Mouse (Mus musculus): Measurements from ENCODE around the gene Smad6. TPM values are rescaled to one million over a fixed set of nuclear protein-coding genes. Genes with fewer than 3 reads are reported as not detected.

The Smad6 gene
- polyA plus RNA-seq, 1 experiment from 2014 or later, result 1.5 TPM

DNA sequence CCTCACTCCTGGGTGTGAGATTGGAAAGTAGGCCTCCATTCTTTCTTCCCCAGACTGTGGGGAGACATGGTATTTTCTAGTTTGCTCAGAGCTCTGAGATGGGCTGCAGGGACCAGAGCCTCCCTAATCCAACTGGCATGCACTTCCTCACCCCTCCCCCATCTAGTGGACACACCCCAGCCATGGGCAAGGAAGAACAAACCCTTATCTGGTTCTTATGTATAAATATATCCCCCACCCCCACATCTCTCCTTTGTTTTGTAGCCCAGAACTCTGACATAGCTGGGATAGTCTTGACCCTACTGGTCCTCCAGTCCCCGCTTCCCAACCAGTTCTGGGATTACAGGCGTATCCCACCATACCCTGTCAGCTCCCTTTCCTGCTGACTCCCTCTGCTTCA lies 69.3 kb downstream of the Smad6 start:
- no peaks in the 10 kb centered on the region for H3K27me3 ChIP-seq (replicated peaks)
- H3K9ac ChIP-seq, result no peak overlapping the region
- no peak overlapping the region for H3K27ac ChIP-seq
- H3K9me3 ChIP-seq, result no peaks in the 10 kb centered on the region
- H3K36me3 ChIP-seq (replicated peaks), result no peaks in the 10 kb centered on the region
- 0 out of 2 replicates have a peak, but pooled peaks cover 4% of the 10 kb centered on the region for H3K4me1 ChIP-seq
- WGBS, result 97% methylated on average over 2 of the region's 2 CpGs
- no peak overlapping the region for H3K4me2 ChIP-seq
- ATAC-seq (replicated peaks), result no peak
- no peak overlapping the region for H3K4me3 ChIP-seq

DNA sequence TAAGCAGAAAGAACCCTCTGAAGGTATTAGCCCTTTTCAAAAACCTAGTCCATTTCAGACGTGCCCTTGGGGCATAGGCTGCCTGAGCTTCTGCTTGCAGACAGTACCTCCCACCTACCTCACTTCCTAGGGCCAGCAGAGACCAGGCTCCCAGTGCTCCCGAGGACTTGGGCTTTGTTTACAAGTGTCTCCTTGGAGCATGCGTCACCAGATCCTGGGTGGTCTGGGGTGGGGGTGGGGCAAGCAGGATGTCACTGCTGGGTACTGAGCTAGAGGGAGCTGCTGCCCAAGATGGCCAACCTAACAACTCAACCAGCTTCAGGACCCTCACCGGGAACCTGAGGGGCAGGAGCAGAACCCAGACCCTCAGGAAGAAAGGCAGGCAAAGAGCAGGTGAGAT lies 71.5 kb downstream of the Smad6 start:
- WGBS, result 32% methylated on average over 4 of the region's 4 CpGs
- Histone ChIP-seq H3K9ac (no peak overlapping the region), H3K27ac (no peak overlapping the region), H3K9me3 (no peaks in the 10 kb centered on the region), H3K4me3 (no peak overlapping the region), H3K27me3 (replicated peaks) (no peaks in the 10 kb centered on the region), H3K4me1 (0 out of 2 replicates have a peak, but pooled peaks cover 4% of the 10 kb centered on the region), H3K36me3 (replicated peaks) (no peaks in the 10 kb centered on the region), H3K4me2 (no peak overlapping the region)
- no peak for ATAC-seq (replicated peaks)

DNA sequence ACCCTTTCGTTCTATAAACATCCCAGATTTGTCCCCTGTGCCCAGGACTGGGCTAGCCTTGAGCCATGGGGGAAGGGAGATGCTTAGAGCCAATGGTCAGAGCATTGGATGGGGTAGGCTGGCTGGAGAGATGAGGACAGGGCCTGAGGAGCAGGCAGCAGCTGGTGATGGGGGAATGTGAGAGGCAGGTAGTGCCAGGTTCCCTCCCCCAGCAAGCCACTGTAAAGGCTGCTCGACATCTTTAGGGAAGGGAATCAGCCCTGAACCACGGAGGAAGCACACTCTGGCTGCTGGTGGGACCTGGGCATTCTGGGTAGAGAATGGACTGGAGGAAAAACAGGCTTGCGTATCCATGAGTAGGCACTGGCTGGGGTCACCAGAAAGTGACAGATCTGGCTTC lies 72.5 kb downstream of the Smad6 start:
- no peak overlapping the region for H3K4me3 ChIP-seq
- no peak for ATAC-seq (replicated peaks)
- 0 out of 2 replicates have a peak, but pooled peaks cover 4% of the 10 kb centered on the region for H3K4me1 ChIP-seq
- H3K9ac ChIP-seq, result no peak overlapping the region
- no peaks in the 10 kb centered on the region for H3K36me3 ChIP-seq (replicated peaks)
- WGBS, result 77% methylated on average over 4 of the region's 4 CpGs
- no peaks in the 10 kb centered on the region for H3K9me3 ChIP-seq
- H3K4me2 ChIP-seq, result no peak overlapping the region
- H3K27me3 ChIP-seq (replicated peaks), result no peaks in the 10 kb centered on the region
- no peak overlapping the region for H3K27ac ChIP-seq

DNA sequence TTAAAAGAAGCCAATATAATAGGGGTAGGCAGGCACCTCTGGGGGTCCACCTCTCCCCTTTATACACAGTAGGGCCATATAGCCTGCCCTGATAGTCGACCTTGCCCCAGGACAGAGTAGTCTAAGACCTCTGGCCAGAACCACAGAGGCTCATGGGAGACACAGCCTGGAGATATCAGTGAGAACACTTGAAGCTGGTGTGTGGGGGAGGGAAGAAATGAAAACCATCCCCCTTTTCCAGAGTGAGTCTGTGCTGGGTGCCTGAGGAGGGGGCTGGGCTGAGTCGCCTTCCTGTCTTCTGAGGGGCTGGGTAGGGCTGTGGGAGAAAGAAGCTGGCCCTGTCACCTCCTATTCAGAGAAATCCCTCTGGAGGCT lies 79.3 kb downstream of the Smad6 start:
- H3K27me3 ChIP-seq (replicated peaks), result no peaks in the 10 kb centered on the region
- peak; percentile 50; the same call in 1 of the 2 replicates for ATAC-seq (replicated peaks)

DNA sequence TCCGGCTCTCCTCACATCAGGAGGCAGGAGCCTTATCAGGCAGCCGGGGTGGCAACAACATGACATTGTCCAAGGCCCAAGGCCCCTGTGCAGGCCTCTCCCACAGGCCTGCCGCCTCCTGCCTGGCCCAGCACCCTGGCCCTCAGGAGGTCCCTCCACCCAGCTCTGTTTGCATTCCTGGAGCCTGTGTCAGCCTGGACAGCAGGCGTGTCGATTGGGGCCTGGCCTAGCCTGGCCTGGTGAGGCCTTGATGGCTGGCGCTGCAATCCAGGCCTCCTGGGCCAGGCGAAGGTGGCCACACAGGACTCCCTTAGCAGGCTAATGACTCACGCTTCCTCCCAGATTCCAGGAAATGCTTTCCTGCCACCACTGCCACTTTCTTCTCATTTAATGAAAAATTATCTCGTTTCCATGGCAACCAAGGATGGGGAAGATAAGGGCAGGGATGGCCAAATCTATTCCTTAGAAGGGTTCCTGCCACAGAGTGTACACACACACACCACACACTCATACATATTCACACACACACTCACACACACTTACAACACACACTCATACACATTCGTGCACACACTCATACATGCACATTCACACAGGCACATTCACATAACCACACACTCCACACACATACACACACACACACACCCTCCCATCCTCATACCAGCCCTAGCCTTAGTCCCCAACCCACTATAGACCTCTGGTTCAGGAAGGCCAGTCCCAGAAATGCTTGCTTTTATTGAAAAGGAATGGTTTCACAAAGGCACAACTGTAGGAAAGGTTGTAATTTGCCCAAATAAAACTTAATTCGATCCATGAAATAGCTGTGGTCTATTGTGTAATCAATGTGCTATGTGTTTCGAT lies 79.9 kb downstream of the Smad6 start:
- Histone ChIP-seq H3K36me3 (replicated peaks) (no peaks in the 10 kb centered on the region), H3K4me2 (no peak overlapping the region), H3K9ac (0 out of 2 replicates have a peak overlapping the region, but pooled peaks have one; percentile 9), H3K9me3 (no peaks in the 10 kb centered on the region), H3K4me1 (peaks cover 16% of the 10 kb centered on the region), H3K27me3 (replicated peaks) (no peaks in the 10 kb centered on the region), H3K27ac (peak overlapping the region; percentile 71), H3K4me3 (no peak overlapping the region)
- peak; percentile 63 for ATAC-seq (replicated peaks)
- WGBS, result 68% methylated on average over 12 of the region's 12 CpGs

More for the DNA sequence above, 79.3 kb downstream of the Smad6 start:
- H3K4me1 ChIP-seq, result peaks cover 16% of the 10 kb centered on the region
- H3K9me3 ChIP-seq, result no peaks in the 10 kb centered on the region
- no peak overlapping the region for H3K9ac ChIP-seq
- H3K4me2 ChIP-seq, result no peak overlapping the region
- no peaks in the 10 kb centered on the region for H3K36me3 ChIP-seq (replicated peaks)
- WGBS, result 68% methylated on average over 2 of the region's 2 CpGs
- H3K4me3 ChIP-seq, result no peak overlapping the region
- peak overlapping the region; percentile 71; the same call in 1 of the 2 replicates for H3K27ac ChIP-seq

DNA sequence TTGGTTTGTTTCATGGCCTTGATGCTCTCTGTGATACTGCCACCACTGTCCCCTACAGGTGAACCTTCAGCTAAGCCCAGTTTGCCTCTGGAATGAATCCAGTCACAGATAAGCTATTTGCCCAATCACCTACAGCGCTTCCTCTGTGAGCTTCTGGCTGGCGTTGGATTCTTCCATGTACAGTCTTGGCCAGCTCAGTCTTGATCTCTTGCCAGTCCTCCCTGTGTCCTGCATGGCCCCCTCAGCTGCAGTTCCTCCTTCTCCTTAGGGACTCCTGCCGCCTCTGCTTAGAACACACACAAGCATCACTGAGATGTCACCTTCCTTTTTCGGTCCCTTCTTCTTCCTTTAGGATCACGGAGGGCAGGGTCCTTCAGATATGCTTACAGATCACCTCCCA lies 85.6 kb downstream of the Smad6 start:
- no peaks in the 10 kb centered on the region for H3K27me3 ChIP-seq (replicated peaks)
- no peaks in the 10 kb centered on the region for H3K4me1 ChIP-seq
- H3K9me3 ChIP-seq, result no peaks in the 10 kb centered on the region
- H3K4me3 ChIP-seq, result no peak overlapping the region
- no peak overlapping the region for H3K27ac ChIP-seq
- H3K36me3 ChIP-seq (replicated peaks), result no peaks in the 10 kb centered on the region
- no peak overlapping the region for H3K4me2 ChIP-seq
- WGBS, result 76% methylated on average over 5 of the region's 5 CpGs
- no peak for ATAC-seq (replicated peaks)
- H3K9ac ChIP-seq, result no peak overlapping the region

DNA sequence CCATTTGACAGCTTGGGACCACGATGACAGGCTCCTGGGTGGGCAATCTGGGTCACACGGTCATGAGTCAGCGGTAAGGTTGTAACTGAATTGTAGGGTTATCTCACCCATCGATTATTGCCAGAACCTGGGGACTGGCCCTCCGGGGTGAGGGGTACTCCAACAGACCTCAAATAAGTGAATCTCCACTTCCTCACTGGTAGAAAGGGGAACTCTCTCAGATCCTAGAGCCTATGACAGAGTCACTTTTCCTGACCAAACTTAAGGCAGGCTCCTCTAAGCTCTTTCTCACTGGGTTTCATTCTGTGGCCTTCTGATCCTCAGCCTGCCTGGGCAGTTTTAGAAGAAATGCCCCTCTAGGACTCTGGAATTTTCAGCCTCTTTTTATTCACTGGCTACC lies 88.8 kb downstream of the Smad6 start:
- H3K36me3 ChIP-seq (replicated peaks), result no peaks in the 10 kb centered on the region
- 76% methylated on average over 5 of the region's 5 CpGs for WGBS
- H3K9ac ChIP-seq, result no peak overlapping the region
- H3K4me2 ChIP-seq, result no peak overlapping the region
- no peak overlapping the region for H3K27ac ChIP-seq
- ATAC-seq (replicated peaks), result no peak
- H3K27me3 ChIP-seq (replicated peaks), result peaks cover 10% of the 10 kb centered on the region
- no peak overlapping the region for H3K4me3 ChIP-seq
- H3K9me3 ChIP-seq, result no peaks in the 10 kb centered on the region
- H3K4me1 ChIP-seq, result no peaks in the 10 kb centered on the region

DNA sequence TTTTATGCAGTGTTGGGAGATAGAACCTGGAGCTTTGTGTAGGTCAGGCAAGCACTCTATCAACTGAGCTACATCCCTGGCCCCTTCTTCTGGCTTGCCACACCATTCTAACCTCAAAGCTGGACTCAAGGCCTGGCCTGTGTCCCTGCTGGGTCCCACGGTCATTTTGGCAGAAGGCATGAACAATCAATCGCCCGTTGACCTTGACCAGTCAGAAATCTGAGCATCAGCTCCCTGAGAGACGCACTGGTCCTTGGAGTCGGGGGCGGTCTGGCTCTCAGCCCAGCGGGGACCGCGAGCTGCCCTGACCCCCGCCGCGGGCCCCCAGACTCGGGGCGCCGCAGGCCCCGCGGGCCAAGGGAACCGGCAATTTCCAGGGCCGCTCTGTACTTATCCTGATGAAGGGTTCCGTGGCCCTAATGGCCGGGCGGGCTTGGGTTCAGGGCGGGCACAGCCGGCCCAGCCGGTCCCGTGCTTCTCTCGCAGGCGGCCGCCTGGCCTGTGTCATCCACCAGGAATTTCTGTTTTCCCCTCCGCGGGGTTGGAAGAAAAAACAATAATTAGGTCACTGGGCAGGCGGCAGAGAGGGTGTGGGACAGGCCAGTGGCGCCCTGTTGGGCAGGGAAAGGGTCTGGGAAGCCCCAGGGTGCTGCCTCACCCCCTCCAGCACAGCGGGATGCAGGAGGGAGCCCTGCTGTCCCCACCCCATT lies 94.4 kb downstream of the Smad6 start:
- Histone ChIP-seq H3K4me2 (peak overlapping the region; percentile 50), H3K27me3 (replicated peaks) (peaks cover 18% of the 10 kb centered on the region), H3K9ac (peak overlapping the region; percentile 16; the same call in 1 of the 2 replicates), H3K4me3 (peak overlapping the region; percentile 19), H3K27ac (no peak overlapping the region), H3K4me1 (peaks cover 14% of the 10 kb centered on the region), H3K36me3 (replicated peaks) (no peaks in the 10 kb centered on the region), H3K9me3 (no peaks in the 10 kb centered on the region)
- ATAC-seq (replicated peaks), result no peak
- 3% methylated on average over 32 of the region's 34 CpGs for WGBS

DNA sequence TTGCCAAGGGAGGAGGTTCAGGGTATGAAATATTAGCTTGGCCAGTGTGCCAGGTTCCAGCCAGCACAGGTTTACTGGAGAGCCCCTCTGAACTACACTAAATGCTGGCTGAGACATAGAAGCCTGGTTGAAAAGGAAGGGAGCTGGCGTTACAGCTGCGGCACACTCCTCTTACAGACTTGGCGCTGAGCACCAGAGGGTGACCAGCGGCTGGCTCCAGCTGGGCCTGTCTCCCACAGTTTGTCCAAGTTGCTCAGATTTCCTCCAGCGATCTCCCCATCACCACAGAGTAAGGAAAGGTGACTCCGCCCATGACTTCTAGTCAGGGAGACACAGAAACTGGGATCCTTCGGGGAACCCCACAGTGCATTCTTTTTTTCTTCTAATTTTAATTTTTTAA lies 95.5 kb downstream of the Smad6 start:
- Histone ChIP-seq H3K27me3 (replicated peaks) (peaks cover 18% of the 10 kb centered on the region), H3K27ac (no peak overlapping the region), H3K4me3 (no peak overlapping the region), H3K9me3 (no peaks in the 10 kb centered on the region), H3K9ac (no peak overlapping the region), H3K4me1 (peaks cover 14% of the 10 kb centered on the region), H3K36me3 (replicated peaks) (no peaks in the 10 kb centered on the region), H3K4me2 (no peak overlapping the region)
- WGBS, result 78% methylated on average over 7 of the region's 7 CpGs
- ATAC-seq (replicated peaks), result no peak

DNA sequence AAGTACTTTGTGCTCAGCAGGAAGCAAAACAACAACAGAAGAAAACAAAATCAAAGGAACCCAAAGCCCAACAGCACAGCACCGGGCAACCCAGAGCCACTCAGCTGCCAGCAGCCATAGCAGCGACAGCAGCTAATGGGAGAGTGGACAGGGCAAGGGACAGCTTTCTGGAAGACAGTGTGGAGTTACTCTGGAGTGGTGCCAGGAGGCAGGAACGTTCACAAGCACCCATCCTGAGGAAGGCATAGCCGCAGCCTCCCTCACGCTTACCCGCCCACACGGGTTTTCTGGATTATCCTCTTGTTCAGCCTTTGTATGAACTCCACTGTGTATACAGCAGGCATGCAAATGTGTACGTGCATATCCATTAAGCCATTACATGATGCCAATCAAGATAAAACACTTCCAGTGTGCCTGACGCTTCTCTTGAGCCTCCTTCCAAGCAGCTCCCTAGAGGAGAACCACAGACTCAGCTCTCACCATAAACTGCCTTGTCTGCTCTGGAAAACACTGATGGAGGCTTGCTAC lies 98.6 kb downstream of the Smad6 start:
- Histone ChIP-seq H3K27ac (no peak overlapping the region), H3K4me3 (no peak overlapping the region), H3K9ac (no peak overlapping the region), H3K27me3 (replicated peaks) (peaks cover 10% of the 10 kb centered on the region; the same call in 1 of the 2 replicates), H3K9me3 (no peaks in the 10 kb centered on the region), H3K36me3 (replicated peaks) (no peaks in the 10 kb centered on the region), H3K4me2 (no peak overlapping the region), H3K4me1 (peaks cover 14% of the 10 kb centered on the region)
- ATAC-seq (replicated peaks), result no peak
- 41% methylated on average over 9 of the region's 9 CpGs for WGBS

DNA sequence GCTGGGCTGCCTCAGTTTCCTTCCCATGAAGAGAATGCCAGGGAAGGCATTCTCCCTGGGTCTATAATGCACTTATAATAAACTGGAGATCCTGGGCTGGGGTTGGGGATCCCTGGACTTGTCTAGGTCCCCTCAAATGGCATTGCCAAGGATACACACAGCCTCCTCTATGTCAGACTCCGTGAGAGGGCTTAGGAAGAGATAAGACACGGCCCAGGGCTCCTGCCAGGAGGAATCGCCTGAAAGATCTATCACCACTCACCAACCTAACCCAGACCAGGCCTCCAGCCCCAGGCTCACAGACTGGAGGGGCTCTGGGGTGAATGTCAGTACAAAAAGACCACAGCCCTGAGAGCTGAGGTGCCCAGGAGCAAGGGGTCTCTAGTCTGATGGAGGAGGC lies 102.2 kb downstream of the Smad6 start:
- Histone ChIP-seq H3K27ac (no peak overlapping the region), H3K4me1 (peaks cover 5% of the 10 kb centered on the region; the same call in 1 of the 2 replicates), H3K9me3 (no peaks in the 10 kb centered on the region), H3K4me3 (no peak overlapping the region), H3K27me3 (replicated peaks) (no peaks in the 10 kb centered on the region; the same call in 1 of the 2 replicates), H3K9ac (no peak overlapping the region), H3K4me2 (no peak overlapping the region), H3K36me3 (replicated peaks) (no peaks in the 10 kb centered on the region)
- no peak for ATAC-seq (replicated peaks)
- 83% methylated on average over 3 of the region's 3 CpGs for WGBS

DNA sequence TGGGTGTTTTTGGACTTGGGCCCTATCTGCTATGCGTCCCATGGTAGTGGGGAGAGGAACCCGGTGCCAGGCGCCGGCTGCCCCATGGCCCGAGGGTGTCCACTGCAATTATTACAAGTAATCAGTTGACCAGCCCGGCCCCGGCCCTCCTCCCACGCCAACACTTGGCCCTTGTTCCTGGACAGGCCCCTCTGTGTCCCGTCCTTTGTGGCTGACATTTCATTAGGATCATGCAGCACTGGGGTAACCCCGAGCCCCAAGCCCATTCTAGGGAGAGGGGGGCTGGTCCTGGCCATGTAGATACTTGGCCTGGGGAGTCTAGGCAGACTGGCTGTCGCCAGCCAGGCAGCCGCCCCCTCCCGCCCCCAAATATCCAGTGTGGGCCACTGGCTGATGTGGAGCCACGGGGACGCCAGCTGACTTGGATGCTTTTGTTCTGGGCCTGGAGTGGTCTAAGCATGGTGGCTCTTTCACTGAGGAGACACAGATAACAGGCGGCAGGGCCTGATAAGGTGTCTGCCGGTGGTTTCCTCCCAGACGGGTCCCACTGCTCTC lies 102.8 kb downstream of the Smad6 start:
- Histone ChIP-seq H3K27me3 (replicated peaks) (no peaks in the 10 kb centered on the region; the same call in 1 of the 2 replicates), H3K9ac (no peak overlapping the region), H3K27ac (no peak overlapping the region), H3K9me3 (no peaks in the 10 kb centered on the region), H3K36me3 (replicated peaks) (no peaks in the 10 kb centered on the region), H3K4me1 (peaks cover 5% of the 10 kb centered on the region; the same call in 1 of the 2 replicates), H3K4me2 (no peak overlapping the region), H3K4me3 (no peak overlapping the region)
- 83% methylated on average over 18 of the region's 18 CpGs for WGBS
- ATAC-seq (replicated peaks), result no peak
